Mouse (Mus musculus) liver, embryonic 15.5 days (tissue): ENCODE data around the gene Zwint. TPM values are rescaled to one million over a fixed set of nuclear protein-coding genes. Genes with fewer than 3 reads are reported as not detected.

Experiments
- ATAC-seq: fragments of 200-750 bp; cut with Nextera tagmentation; 2 replicates; pipeline ENCODE4 v1.8.0; 2017; ENCODE audit warnings: moderate number of reproducible peaks, mild to moderate bottlenecking, moderate library complexity; ENCODE audit not compliant: insufficient read depth
- H3K27ac ChIP-seq: fragments of 300-500 bp; sonication (generic); replicated peaks from 2 replicates; pipeline ENCODE4 v1.5.1; 2015; ENCODE audit warnings: mild to moderate bottlenecking, inconsistent platforms
- H3K27me3 ChIP-seq: fragments of 300-500 bp; sonication (generic); 2 replicates; pipeline ENCODE4 v1.6.1; 2015; ENCODE audit warnings: mild to moderate bottlenecking, inconsistent platforms
- H3K36me3 ChIP-seq: fragments of 300-500 bp; sonication (generic); replicated peaks from 2 replicates; pipeline ENCODE4 v1.6.1; 2015; ENCODE audit warnings: moderate library complexity, mild to moderate bottlenecking, inconsistent platforms
- H3K4me1 ChIP-seq: fragments of 300-500 bp; sonication (generic); replicated peaks from 2 replicates; pipeline ENCODE4 v1.6.1; 2015; ENCODE audit warnings: inconsistent platforms
- H3K4me2 ChIP-seq: fragments of 300-500 bp; sonication (generic); 2 replicates; pipeline ENCODE4 v1.6.1; 2015; ENCODE audit warnings: moderate library complexity, mild to moderate bottlenecking, inconsistent platforms
- H3K4me3 ChIP-seq: fragments of 300-500 bp; sonication (generic); replicated peaks from 2 replicates; pipeline ENCODE4 v1.5.1; 2015; ENCODE audit warnings: mild to moderate bottlenecking, inconsistent platforms
- H3K9ac ChIP-seq: fragments of 300-500 bp; sonication (generic); 2 replicates; pipeline ENCODE4 v1.6.1; 2015; ENCODE audit warnings: moderate library complexity, mild to moderate bottlenecking, inconsistent platforms
- H3K9me3 ChIP-seq: fragments of 300-500 bp; sonication (generic); replicated peaks from 2 replicates; pipeline ENCODE4 v1.6.1; 2016; ENCODE audit warnings: inconsistent platforms
- WGBS: fragments of 180-500 bp; shearing (Covaris S2); methylation state at CpG from one replicate; pipeline ENCODE4 v1.1.7; 2015; ENCODE audit warnings: mixed read lengths; ENCODE audit not compliant: insufficient replicate concordance; 5-methylcytosine and 5-hydroxymethylcytosine counted together
- polyA plus RNA-seq: library from polyadenylated mRNA; unstranded; fragments of >200 nt; fragmentation: Nextera tagmentation; extraction: Ambion mirVana; gene quantifications from 2 replicates; pipeline ENCODE4 v1.2.1, GENCODE M21; 2015

Gene Zwint
- polyA plus RNA-seq, 1 experiment from 2014 or later = 141 TPM

DNA sequence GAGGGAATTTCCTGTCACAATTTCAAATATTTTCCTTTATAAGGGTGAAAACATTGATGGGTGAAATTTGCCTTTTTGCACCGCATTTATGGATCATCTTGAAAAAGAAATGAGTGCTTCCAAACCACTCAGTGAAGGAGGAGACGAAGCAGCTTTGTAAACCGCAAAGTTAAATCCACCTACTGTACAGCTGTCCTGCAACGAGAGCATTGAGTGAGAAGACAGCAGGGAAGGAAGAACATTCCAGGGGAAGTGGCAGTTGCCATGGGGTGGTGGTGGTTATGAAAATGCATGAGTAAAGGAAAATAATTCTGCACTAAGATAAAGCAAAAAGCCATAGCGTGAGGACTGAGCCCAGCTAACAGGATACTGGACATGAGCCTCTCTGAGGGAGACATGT is 13.2 kb downstream of the Zwint start:
- no peak overlapping the region for H3K4me3 ChIP-seq
- no peak overlapping the region for H3K9ac ChIP-seq
- H3K36me3 ChIP-seq = peaks cover 53% of the 10 kb centered on the region
- ATAC-seq = no peak
- H3K27me3 ChIP-seq = no peaks in the 10 kb centered on the region
- no peak overlapping the region for H3K4me2 ChIP-seq
- H3K4me1 ChIP-seq = peaks cover 23% of the 10 kb centered on the region
- H3K9me3 ChIP-seq = no peaks in the 10 kb centered on the region
- peak overlapping the region; percentile 74; the same call in 1 of the 2 replicates for H3K27ac ChIP-seq
- WGBS = 74% methylated on average over 5 of the region's 5 CpGs

DNA sequence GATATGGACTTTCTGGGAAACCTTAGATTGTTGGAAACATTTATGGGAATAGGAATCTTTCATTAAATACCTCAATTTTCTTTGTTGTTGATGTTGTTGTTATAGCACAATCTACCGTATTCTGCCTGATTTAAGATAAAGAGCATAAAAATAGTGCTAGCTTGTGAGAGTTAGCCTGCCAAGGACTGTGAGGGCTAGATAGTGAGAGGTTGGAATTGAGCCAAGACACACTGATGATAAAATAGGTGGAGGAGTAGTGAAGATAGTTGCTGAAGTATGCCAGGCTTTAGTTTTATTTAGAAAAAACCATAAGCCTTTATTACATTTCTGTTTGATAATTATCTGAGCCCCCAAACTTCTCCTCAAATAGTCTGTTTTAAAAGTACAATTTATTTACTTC is 14.4 kb downstream of the Zwint start:
- 20% methylated on average over 1 of the region's 1 CpGs for WGBS
- peak overlapping the region; percentile 74 for H3K27ac ChIP-seq
- peaks cover 23% of the 10 kb centered on the region for H3K4me1 ChIP-seq
- H3K36me3 ChIP-seq = peaks cover 47% of the 10 kb centered on the region
- H3K9me3 ChIP-seq = no peaks in the 10 kb centered on the region
- no peaks in the 10 kb centered on the region for H3K27me3 ChIP-seq
- no peak overlapping the region for H3K4me3 ChIP-seq
- H3K9ac ChIP-seq = no peak overlapping the region; the same call in 1 of the 2 replicates
- peak overlapping the region; percentile 20; the same call in 1 of the 2 replicates for H3K4me2 ChIP-seq
- ATAC-seq = peak; percentile 85

DNA sequence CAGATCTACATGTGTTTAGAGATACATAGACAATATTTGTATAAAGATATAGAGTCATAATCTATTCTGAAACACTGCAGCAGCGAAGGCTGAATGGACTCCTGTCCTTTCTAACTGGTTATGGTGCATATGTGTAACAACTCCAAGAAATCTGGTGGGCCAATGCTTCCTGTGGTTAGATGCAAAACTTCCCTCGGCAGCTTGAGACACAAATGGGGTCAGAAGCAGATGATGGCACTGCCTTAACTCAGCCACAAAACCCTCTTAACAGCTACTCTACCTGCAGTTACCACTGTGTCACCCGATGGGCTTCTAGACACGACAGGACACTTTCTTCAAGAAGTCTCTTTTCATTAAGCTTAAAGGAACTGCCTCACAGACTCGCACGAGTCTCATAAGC is 21.3 kb downstream of the Zwint start:
- no peak for ATAC-seq
- H3K4me1 ChIP-seq = peaks cover 15% of the 10 kb centered on the region
- no peak overlapping the region; the same call in 1 of the 2 replicates for H3K27ac ChIP-seq
- peaks cover 11% of the 10 kb centered on the region for H3K36me3 ChIP-seq
- H3K9me3 ChIP-seq = no peaks in the 10 kb centered on the region
- H3K4me3 ChIP-seq = no peak overlapping the region
- 28% methylated on average over 6 of the region's 6 CpGs for WGBS
- H3K9ac ChIP-seq = no peak overlapping the region
- no peaks in the 10 kb centered on the region for H3K27me3 ChIP-seq
- H3K4me2 ChIP-seq = no peak overlapping the region

DNA sequence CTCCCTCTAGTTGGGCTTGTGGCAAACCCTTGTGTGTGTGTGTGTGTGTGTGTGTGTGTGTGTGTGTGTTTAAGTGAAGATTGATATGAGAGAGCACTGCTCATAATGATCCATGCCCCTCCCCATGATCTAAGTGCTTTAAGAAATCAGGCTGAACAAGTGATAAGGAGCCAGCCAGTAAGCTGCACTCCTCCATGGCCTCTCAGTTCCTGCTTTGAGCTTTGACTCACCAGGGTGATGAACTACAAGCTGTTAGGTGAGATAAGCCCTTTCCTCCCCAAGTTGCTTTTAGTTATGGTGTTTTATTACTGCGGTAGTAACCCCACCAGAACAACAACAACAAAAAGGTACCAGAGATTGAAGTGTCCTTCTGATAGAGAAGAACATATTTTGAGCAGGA is 21.9 kb downstream of the Zwint start:
- no peak overlapping the region for H3K4me2 ChIP-seq
- WGBS = 24% methylated on average over 1 of the region's 1 CpGs
- H3K9ac ChIP-seq = no peak overlapping the region
- H3K4me3 ChIP-seq = no peak overlapping the region
- H3K9me3 ChIP-seq = no peaks in the 10 kb centered on the region
- H3K27me3 ChIP-seq = no peaks in the 10 kb centered on the region
- H3K27ac ChIP-seq = peak overlapping the region; percentile 19; the same call in 1 of the 2 replicates
- H3K4me1 ChIP-seq = peaks cover 15% of the 10 kb centered on the region
- ATAC-seq = peak; percentile 90
- H3K36me3 ChIP-seq = peaks cover 11% of the 10 kb centered on the region

DNA sequence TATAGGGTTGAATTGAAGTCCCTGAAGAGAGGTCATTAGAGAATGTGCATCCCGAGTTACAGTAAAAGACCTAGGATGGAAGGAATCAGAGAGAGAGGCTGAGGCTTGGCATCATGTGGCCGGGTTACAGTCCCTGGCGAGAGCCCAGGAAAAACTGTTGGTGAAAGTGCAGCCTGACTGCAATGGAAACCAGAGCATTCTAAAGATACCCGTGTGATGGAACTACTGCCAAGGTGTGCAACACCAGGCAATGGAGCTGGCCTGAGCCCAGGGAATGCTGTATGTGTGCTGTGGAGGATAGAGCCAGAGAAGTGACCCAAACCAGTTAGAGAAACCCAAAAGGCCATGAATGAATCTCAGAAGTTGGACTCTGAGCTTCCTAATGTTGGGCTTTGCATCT is 24.4 kb downstream of the Zwint start:
- H3K4me3 ChIP-seq = no peak overlapping the region
- no peak overlapping the region for H3K9ac ChIP-seq
- no peaks in the 10 kb centered on the region for H3K27me3 ChIP-seq
- H3K4me1 ChIP-seq = peaks cover 15% of the 10 kb centered on the region
- H3K27ac ChIP-seq = no peak overlapping the region
- ATAC-seq = no peak
- no peak overlapping the region for H3K4me2 ChIP-seq
- WGBS = 70% methylated on average over 4 of the region's 4 CpGs
- peaks cover 6% of the 10 kb centered on the region for H3K36me3 ChIP-seq
- no peaks in the 10 kb centered on the region for H3K9me3 ChIP-seq

DNA sequence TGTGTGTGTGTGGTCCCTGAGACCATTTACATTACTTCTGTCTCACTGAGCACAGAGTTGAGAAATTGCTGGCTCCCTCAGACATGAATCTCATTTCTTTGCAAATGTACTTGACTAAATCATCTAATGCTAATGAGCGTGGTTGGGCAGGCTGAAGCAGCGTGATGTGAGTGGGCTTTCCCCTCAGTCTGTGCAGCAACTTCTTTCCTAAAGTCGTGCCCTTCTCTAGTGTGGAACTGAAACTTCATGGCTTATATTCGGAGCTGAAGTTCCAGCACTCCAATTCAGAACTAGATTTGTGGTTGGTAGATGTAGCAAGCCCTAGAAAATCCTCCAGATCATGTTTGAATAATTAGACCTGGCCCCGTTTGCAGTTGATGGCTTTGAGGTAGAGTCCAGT is 46.4 kb downstream of the Zwint start:
- Histone ChIP-seq H3K4me3 (no peak overlapping the region), H3K4me2 (no peak overlapping the region), H3K27me3 (no peaks in the 10 kb centered on the region), H3K9me3 (no peaks in the 10 kb centered on the region), H3K4me1 (no peaks in the 10 kb centered on the region), H3K9ac (no peak overlapping the region), H3K36me3 (no peaks in the 10 kb centered on the region), H3K27ac (no peak overlapping the region)
- ATAC-seq = no peak
- 56% methylated on average over 5 of the region's 5 CpGs for WGBS

DNA sequence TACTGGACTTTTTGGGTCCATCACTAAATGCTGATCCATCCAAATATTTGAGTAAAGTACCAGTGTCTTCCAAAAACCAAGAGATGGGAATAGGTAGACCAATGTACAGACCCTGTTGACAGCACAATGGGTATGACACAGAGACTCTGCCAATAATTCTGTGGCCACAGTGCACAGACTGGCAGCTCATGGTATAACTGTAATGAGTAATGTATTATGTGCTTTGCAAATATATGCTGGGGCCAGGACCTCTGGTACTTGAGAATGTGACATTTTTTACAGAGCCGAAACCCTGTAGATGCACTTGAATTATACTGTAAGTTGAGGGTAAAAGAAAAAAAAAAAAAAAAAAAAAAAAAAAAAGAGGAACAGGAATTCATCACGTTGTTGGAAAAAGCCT is 59.1 kb downstream of the Zwint start:
- Histone ChIP-seq H3K4me3 (no peak overlapping the region), H3K27ac (no peak overlapping the region), H3K9ac (no peak overlapping the region), H3K36me3 (no peaks in the 10 kb centered on the region), H3K4me2 (no peak overlapping the region), H3K27me3 (no peaks in the 10 kb centered on the region), H3K4me1 (no peaks in the 10 kb centered on the region), H3K9me3 (no peaks in the 10 kb centered on the region)
- ATAC-seq = no peak
- 47% methylated on average over 2 of the region's 2 CpGs for WGBS
